Mouse (Mus musculus) heart, adult 2 months (tissue): ENCODE results near the gene Ckm. TPM values are rescaled to one million over a fixed set of nuclear protein-coding genes. Genes with fewer than 3 reads are reported as not detected.

Source experiments
- DNase-seq, 2 experiments: peaks; one replicate each; pipeline ENCODE4 v3.0.0; 2021
- H3K27ac ChIP-seq: fragments of 200-600 bp; 2 replicates; pipeline ENCODE4 v1.8.1; 2022
- H3K27me3 ChIP-seq: fragments of 200-500 bp; 2 replicates; pipeline ENCODE4 v1.6.1; 2012; ENCODE audit warnings: mild to moderate bottlenecking, low read length, inconsistent platforms, mixed read lengths; ENCODE audit not compliant: control insufficient read depth, insufficient read depth
- H3K36me3 ChIP-seq: fragments of 200-500 bp; 2 replicates; pipeline ENCODE4 v1.6.1; 2012; ENCODE audit warnings: low read length, inconsistent platforms; ENCODE audit not compliant: control insufficient read depth, insufficient read depth
- H3K4me1 ChIP-seq: fragments of 200-500 bp; 2 replicates; pipeline ENCODE4 v1.6.1; 2011; ENCODE audit warnings: low read length; ENCODE audit not compliant: control insufficient read depth, insufficient read depth
- H3K4me3 ChIP-seq: fragments of 200-600 bp; 2 replicates; pipeline ENCODE4 v1.8.1; 2022
- H3K79me2 ChIP-seq: fragments of 200-500 bp; replicated peaks from 2 replicates; pipeline ENCODE4 v1.6.1; 2012; ENCODE audit warnings: mild to moderate bottlenecking, inconsistent platforms, low read length, moderate library complexity, mixed read lengths; ENCODE audit not compliant: control insufficient read depth, insufficient read depth
- H3K9ac ChIP-seq: fragments of 200-500 bp; 2 replicates; pipeline ENCODE4 v1.6.1; 2012; ENCODE audit warnings: low read depth, mild to moderate bottlenecking, control low read depth, inconsistent platforms, low read length, mixed read lengths
- CTCF ChIP-seq: fragments of 200-600 bp; IDR thresholded peaks from 2 replicates; pipeline ENCODE4 v1.8.1; 2022; ENCODE audit warnings: antibody characterized with exemption, mild to moderate bottlenecking, moderate library complexity
- EP300 ChIP-seq: fragments of 200-500 bp; IDR thresholded peaks from 2 replicates; pipeline ENCODE4 v1.6.1; 2011; ENCODE audit warnings: low read depth, low read length, control low read depth; ENCODE audit not compliant: insufficient read depth
- POLR2A ChIP-seq: fragments of 200-500 bp; IDR thresholded peaks from 2 replicates; pipeline ENCODE4 v1.6.1; 2011; ENCODE audit warnings: mild to moderate bottlenecking, low read depth, low read length, control low read depth; ENCODE audit not compliant: insufficient read depth
- WGBS: fragments of 180-500 bp; shearing (Covaris S2); methylation state at CpG from one replicate; pipeline ENCODE4 v1.1.7; 2018; 5-methylcytosine and 5-hydroxymethylcytosine counted together
- intact Hi-C: fragments of 180-260 bp; cut with DNase I; formaldehyde crosslinking; loops from one replicate; pipeline ENCODE4 v1.15.1; 2025
- polyA plus RNA-seq: library from polyadenylated mRNA; depleted of rRNA; stranded (reverse); fragments of >200 nt; gene quantifications from 2 replicates; pipeline ENCODE4 v1.2.3, GENCODE M21; 2012
- total RNA-seq, 2 experiments: library from RNA; stranded (reverse); gene quantifications; 2 replicates each; pipeline ENCODE4 v1.2.3; 2021

The Ckm gene
- total and polyA plus RNA-seq, 3 experiments, result 3,482 to 7,008 (median 3,985) TPM

- DNase-seq, result no peak
- no peak for TF ChIP-seq EP300
- TF ChIP-seq CTCF, result no peak
- TF ChIP-seq POLR2A, result no peak
- no peaks in the 10 kb centered on the region for H3K79me2 ChIP-seq
- H3K27ac ChIP-seq, result no peak overlapping the region
- intact Hi-C loops, result no loop called here
- H3K27me3 ChIP-seq, result no peaks in the 10 kb centered on the region
- H3K9ac ChIP-seq, result no peak overlapping the region
- no peaks in the 10 kb centered on the region for H3K36me3 ChIP-seq
- H3K4me1 ChIP-seq, result no peaks in the 10 kb centered on the region; the same call in 1 of the 2 replicates
- no peak overlapping the region for H3K4me3 ChIP-seq
- 32% methylated on average over 8 of the region's 8 CpGs for whole genome bisulfite sequencing
These were observed 26.5 kb upstream of the Ckm start for GRCm38 (mm10) chr7:19378049-19378448.

GRCm38 (mm10) chr7:19381377-19382165 lies 23.0 kb upstream of the Ckm start, which contains the start of gene Ercc2:
Ercc2 (plus strand) TSS chr7:19382010.
- H3K4me3 ChIP-seq, result peak within 1 kb of the TSS; percentile 68
- H3K27me3 ChIP-seq, result no peaks in the 10 kb centered on the region
- H3K79me2 ChIP-seq, result no peaks in the 10 kb centered on the region
- no peaks in the 10 kb centered on the region for H3K36me3 ChIP-seq
- H3K27ac ChIP-seq, result peak within 1 kb of the TSS; percentile 39
- peak within 1 kb of the TSS; percentile 77 for H3K9ac ChIP-seq
- DNase-seq, result peak; percentile 99
- 0 out of 2 replicates have a peak, but pooled peaks have one; percentile 72 for TF ChIP-seq EP300
- peak; percentile 44; the same call in 1 of the 2 replicates for TF ChIP-seq POLR2A
- TF ChIP-seq CTCF, result no peak
- 5% methylated on average over 48 of the region's 48 CpGs for WGBS
- no peaks in the 10 kb centered on the region; the same call in none of the 2 replicates for H3K4me1 ChIP-seq
- intact Hi-C loops, result no loop called here

GRCm38 (mm10) chr7:19382166-19382541 lies 22.4 kb upstream of the Ckm start:
- H3K79me2 ChIP-seq, result no peaks in the 10 kb centered on the region
- peak overlapping the region; percentile 77 for H3K9ac ChIP-seq
- H3K4me3 ChIP-seq, result peak overlapping the region; percentile 68
- intact Hi-C loops, result no loop called here
- TF ChIP-seq CTCF (peak; percentile 41), POLR2A (0 out of 2 replicates have a peak, but pooled peaks have one; percentile 8), EP300 (no peak)
- under 1% methylated on average over 37 of the region's 37 CpGs for WGBS
- H3K27ac ChIP-seq, result peak overlapping the region; percentile 39
- no peaks in the 10 kb centered on the region for H3K36me3 ChIP-seq
- no peak for DNase-seq
- no peaks in the 10 kb centered on the region for H3K27me3 ChIP-seq
- H3K4me1 ChIP-seq, result no peaks in the 10 kb centered on the region; the same call in none of the 2 replicates

- DNase-seq, result no peak
- Histone ChIP-seq H3K27ac (no peak overlapping the region), H3K9ac (no peak overlapping the region), H3K36me3 (no peaks in the 10 kb centered on the region), H3K4me1 (no peaks in the 10 kb centered on the region; the same call in none of the 2 replicates), H3K79me2 (no peaks in the 10 kb centered on the region), H3K27me3 (no peaks in the 10 kb centered on the region), H3K4me3 (no peak overlapping the region)
- intact Hi-C loops, result no loop called here
- TF ChIP-seq POLR2A (no peak), EP300 (no peak), CTCF (no peak)
- WGBS, result 86% methylated on average over 9 of the region's 9 CpGs
These were observed 20.9 kb upstream of the Ckm start for GRCm38 (mm10) chr7:19383708-19384107.

GRCm38 (mm10) chr7:19388699-19389413 lies 15.7 kb upstream of the Ckm start:
- intact Hi-C loops, result no loop called here
- H3K27ac ChIP-seq, result no peak overlapping the region
- 65% methylated on average over 10 of the region's 10 CpGs for WGBS
- no peak for DNase-seq
- no peaks in the 10 kb centered on the region for H3K36me3 ChIP-seq
- no peaks in the 10 kb centered on the region for H3K27me3 ChIP-seq
- H3K4me3 ChIP-seq, result no peak overlapping the region
- H3K79me2 ChIP-seq, result no peaks in the 10 kb centered on the region
- no peaks in the 10 kb centered on the region for H3K4me1 ChIP-seq
- no peak overlapping the region for H3K9ac ChIP-seq
- TF ChIP-seq POLR2A (no peak), CTCF (no peak), EP300 (no peak)

- H3K4me3 ChIP-seq, result no peak overlapping the region
- intact Hi-C loops, result no loop called here
- no peak overlapping the region for H3K9ac ChIP-seq
- TF ChIP-seq EP300, result no peak
- TF ChIP-seq POLR2A, result no peak
- no peak for TF ChIP-seq CTCF
- DNase-seq, result no peak
- no peaks in the 10 kb centered on the region for H3K4me1 ChIP-seq
- H3K27ac ChIP-seq, result no peak overlapping the region
- no peaks in the 10 kb centered on the region for H3K36me3 ChIP-seq
- no peaks in the 10 kb centered on the region for H3K79me2 ChIP-seq
- WGBS, result 87% methylated on average over 8 of the region's 8 CpGs
- no peaks in the 10 kb centered on the region for H3K27me3 ChIP-seq
These were observed 10.1 kb upstream of the Ckm start for GRCm38 (mm10) chr7:19394484-19394883.
